Mouse (Mus musculus): Measurements from ENCODE around the gene Usp53.
"Not testable (repeated sequence)": the region's sequence is repeated elsewhere in the genome, so short reads cannot be mapped to it uniquely, and the experiment has no call there.

The Usp53 gene

GRCm38 (mm10) chr3:122943387-122943890 is 40.9 kb downstream of the Usp53 start:
- DNase-seq (ENCODE audit: low read depth): no peak

GRCm38 (mm10) chr3:122939215-122939614 is 45.1 kb downstream of the Usp53 start:
- peak; percentile 46 for DNase-seq (ENCODE audit: low read depth)

GRCm38 (mm10) chr3:122937176-122937575 is 47.1 kb downstream of the Usp53 start:
- DNase-seq (ENCODE audit: low read depth): not testable (repeated sequence)

GRCm38 (mm10) chr3:122932466-122932865 is 51.8 kb downstream of the Usp53 start:
- no peak for DNase-seq (ENCODE audit: low read depth)

GRCm38 (mm10) chr3:122929723-122930122 is 54.6 kb downstream of the Usp53 start:
- no peak for DNase-seq (ENCODE audit: low read depth)

GRCm38 (mm10) chr3:122924009-122924914 is 60.0 kb downstream of the Usp53 start, which contains the start of gene 1810037I17Rik:
TSS of gene 1810037I17Rik (plus strand) at chr3:122924203.
- peak; percentile 77 for DNase-seq (ENCODE audit: low read depth)

GRCm38 (mm10) chr3:122923147-122923546 is 61.2 kb downstream of the Usp53 start:
- peak; percentile 18 for DNase-seq (ENCODE audit: low read depth)

- DNase-seq (ENCODE audit: low read depth): no peak
These were observed 62.4 kb downstream of the Usp53 start for GRCm38 (mm10) chr3:122921676-122922527.

GRCm38 (mm10) chr3:122920572-122921435 is 63.5 kb downstream of the Usp53 start:
- DNase-seq (ENCODE audit: low read depth): no peak

GRCm38 (mm10) chr3:122919260-122919659 is 65.0 kb downstream of the Usp53 start, which contains the start of gene Gm10959:
TSS of gene Gm10959 (minus strand) at chr3:122919360.
- DNase-seq (ENCODE audit: low read depth): no peak

- DNase-seq (ENCODE audit: low read depth): no peak
These were observed 65.6 kb downstream of the Usp53 start for GRCm38 (mm10) chr3:122918672-122919071.

- no peak for DNase-seq (ENCODE audit: low read depth)
These were observed 68.1 kb downstream of the Usp53 start for GRCm38 (mm10) chr3:122916191-122916680.

GRCm38 (mm10) chr3:122915493-122915892 is 68.8 kb downstream of the Usp53 start:
- DNase-seq (ENCODE audit: low read depth): no peak

GRCm38 (mm10) chr3:122907841-122908240 is 76.5 kb downstream of the Usp53 start:
- DNase-seq (ENCODE audit: low read depth): no peak

- DNase-seq (ENCODE audit: low read depth): no peak
These were observed 80.4 kb downstream of the Usp53 start for GRCm38 (mm10) chr3:122903746-122904433.

GRCm38 (mm10) chr3:122898254-122898653 is 86.1 kb downstream of the Usp53 start:
- DNase-seq (ENCODE audit: low read depth): no peak

- no peak for DNase-seq (ENCODE audit: low read depth)
These were observed 89.0 kb downstream of the Usp53 start for GRCm38 (mm10) chr3:122895189-122895731.

- DNase-seq (ENCODE audit: low read depth): no peak
These were observed 89.5 kb downstream of the Usp53 start, which contains the start of gene Fabp2 for GRCm38 (mm10) chr3:122894772-122895171. TSS of gene Fabp2 (plus strand) at chr3:122895072.

GRCm38 (mm10) chr3:122888371-122888819 is 95.9 kb downstream of the Usp53 start:
- DNase-seq (ENCODE audit: low read depth): no peak
